Mouse (Mus musculus) brown adipose tissue, adult 24 weeks (tissue): ENCODE results near the gene Gnb3. TPM values are rescaled to one million over a fixed set of nuclear protein-coding genes. Genes with fewer than 3 reads are reported as not detected.
A peak's percentile ranks its signal among the peaks of the same experiment; 100 is the strongest.

ENCODE experiments used
- H3K27ac ChIP-seq: fragments of 200-500 bp; replicated peaks from 2 replicates; pipeline ENCODE4 v1.5.1; 2012; ENCODE audit warnings: low read depth, mild to moderate bottlenecking, low read length
- H3K4me1 ChIP-seq: fragments of 200-500 bp; 2 replicates; pipeline ENCODE4 v1.6.1; 2012; ENCODE audit warnings: low read length, mixed read lengths; ENCODE audit not compliant: control insufficient read depth, insufficient read depth, insufficient read length
- H3K4me3 ChIP-seq: fragments of 200-500 bp; 2 replicates; pipeline ENCODE4 v1.5.1; 2012; ENCODE audit warnings: low read depth, mild to moderate bottlenecking, low read length, moderate library complexity; ENCODE audit not compliant: insufficient read depth
- polyA plus RNA-seq: library from polyadenylated mRNA; stranded (reverse); fragments of >200 nt; gene quantifications from 2 replicates; pipeline ENCODE4 v1.2.4, GENCODE M21; 2012; ENCODE audit not compliant: missing spikeins, insufficient read depth, insufficient read length

Gnb3 gene
- polyA plus RNA-seq, result not detected in 2 replicates

- Histone ChIP-seq H3K4me1 (no peaks in the 10 kb centered on the region), H3K27ac (no peak within 1 kb of the TSS), H3K4me3 (no peak within 1 kb of the TSS)
These were observed at the start of gene Gnb3 for GRCm38 (mm10) chr6:124840241-124841167. Gene Gnb3, minus strand, starts transcription at chr6:124840275.

DNA sequence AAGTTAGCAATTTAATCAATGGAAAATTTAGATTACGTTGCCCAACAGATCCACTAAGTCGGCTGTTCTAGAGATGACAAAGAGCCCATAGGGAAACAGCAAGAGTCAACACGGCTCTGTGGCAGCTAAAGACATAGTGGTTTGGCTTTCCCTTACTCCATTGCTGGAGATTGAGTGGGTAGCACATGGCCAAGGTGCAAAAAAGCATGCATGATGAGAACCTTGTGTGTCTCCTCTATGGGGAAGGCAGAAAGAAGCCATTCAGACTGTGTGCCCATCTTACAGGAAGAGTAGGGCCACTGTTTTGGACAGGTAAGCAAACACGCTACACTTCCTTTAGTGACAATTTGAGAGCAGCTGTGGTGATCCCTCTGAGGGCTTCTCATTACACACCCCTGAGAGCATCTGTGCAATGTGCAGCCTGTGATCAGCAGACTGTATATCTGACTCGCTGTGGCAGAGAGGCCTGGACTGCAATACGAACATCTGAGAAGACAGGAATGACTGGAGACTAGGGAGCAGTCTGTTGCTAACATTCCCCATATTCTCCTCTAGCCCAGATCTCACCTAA is 48.6 kb upstream of the Gnb3 start:
- H3K4me1 ChIP-seq, result no peaks in the 10 kb centered on the region; the same call in 1 of the 2 replicates

DNA sequence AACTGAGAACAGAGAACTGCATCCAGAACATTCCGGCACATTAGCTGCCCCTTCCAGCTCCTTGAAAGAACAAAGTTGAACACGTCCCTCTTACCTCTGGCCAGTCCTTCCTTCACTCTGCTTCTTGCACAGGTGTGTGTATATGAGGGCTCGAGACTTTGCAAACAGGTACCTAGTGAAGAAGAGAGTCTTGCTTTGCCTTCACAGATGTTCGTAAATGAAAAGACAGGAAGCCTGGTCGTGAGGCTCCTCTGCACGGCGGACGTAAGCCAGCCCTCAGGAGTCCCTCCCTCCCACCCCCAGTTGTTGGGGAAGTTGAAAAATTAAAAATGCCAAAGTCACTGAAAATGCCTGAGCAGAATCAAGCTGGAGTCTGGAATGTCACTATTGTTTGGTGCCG is 47.9 kb upstream of the Gnb3 start, which contains the start of gene Cd4:
Gene Cd4 (minus strand): TSS at position 236 of the 400 bp plus-strand sequence.
- Histone ChIP-seq H3K4me3 (no peak within 1 kb of the TSS), H3K4me1 (no peaks in the 10 kb centered on the region; the same call in 1 of the 2 replicates), H3K27ac (no peak within 1 kb of the TSS)

More for the DNA sequence above, 48.6 kb upstream of the Gnb3 start:
- no peak overlapping the region for H3K27ac ChIP-seq
- no peak overlapping the region for H3K4me3 ChIP-seq

- Histone ChIP-seq H3K4me1 (no peaks in the 10 kb centered on the region; the same call in 1 of the 2 replicates), H3K27ac (no peak overlapping the region), H3K4me3 (no peak overlapping the region)
These were observed 45.9 kb upstream of the Gnb3 start for GRCm38 (mm10) chr6:124885956-124886381.

DNA sequence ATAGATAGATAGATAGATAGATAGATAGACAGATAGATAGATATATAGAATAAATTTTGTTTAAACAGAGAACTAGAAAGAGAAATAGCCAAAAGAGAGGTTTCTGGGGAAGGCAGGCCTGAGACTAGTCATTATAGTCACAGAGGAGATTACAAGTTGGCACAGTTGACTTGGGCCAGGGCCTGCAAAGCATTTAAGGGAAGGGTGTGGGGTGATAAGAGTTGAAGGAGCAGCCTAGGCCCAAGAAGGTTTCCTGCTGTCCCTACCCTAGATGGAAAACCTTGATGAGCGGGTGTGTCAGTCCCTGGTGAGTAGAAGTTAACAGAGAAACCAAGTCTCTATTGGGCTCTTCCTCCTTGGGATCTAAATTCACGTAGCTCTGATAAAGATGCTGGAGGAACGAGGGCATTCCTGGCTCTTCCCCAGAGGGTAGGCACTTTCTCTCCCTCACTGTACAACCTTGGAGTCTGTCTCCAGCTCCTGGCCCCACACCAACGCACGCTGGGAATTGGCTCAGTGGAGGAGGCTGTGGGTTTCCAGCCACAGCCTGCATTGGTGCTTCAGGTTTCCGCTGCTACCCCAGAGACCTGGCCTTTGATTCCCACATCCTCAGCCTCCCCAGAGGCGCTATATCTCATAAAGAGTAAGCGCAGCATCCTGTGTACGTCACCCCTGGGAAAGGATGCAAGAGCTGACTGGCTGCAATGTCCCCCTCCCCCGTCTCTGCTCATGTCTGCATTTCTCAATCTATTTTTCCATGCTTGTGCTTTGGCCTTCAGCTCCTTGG is 44.8 kb upstream of the Gnb3 start:
- Histone ChIP-seq H3K4me1 (no peaks in the 10 kb centered on the region; the same call in 1 of the 2 replicates), H3K27ac (0 out of 2 replicates have a peak overlapping the region, but pooled peaks have one; percentile 18), H3K4me3 (no peak overlapping the region)

GRCm38 (mm10) chr6:124883351-124883750 is 43.3 kb upstream of the Gnb3 start:
- no peaks in the 10 kb centered on the region; the same call in 1 of the 2 replicates for H3K4me1 ChIP-seq
- H3K27ac ChIP-seq, result no peak overlapping the region
- H3K4me3 ChIP-seq, result no peak overlapping the region

GRCm38 (mm10) chr6:124881821-124882220 is 41.7 kb upstream of the Gnb3 start:
- H3K4me1 ChIP-seq, result no peaks in the 10 kb centered on the region; the same call in 1 of the 2 replicates
- no peak overlapping the region for H3K4me3 ChIP-seq
- H3K27ac ChIP-seq, result no peak overlapping the region

GRCm38 (mm10) chr6:124879390-124879789 is 39.3 kb upstream of the Gnb3 start:
- Histone ChIP-seq H3K27ac (no peak overlapping the region), H3K4me3 (no peak overlapping the region), H3K4me1 (no peaks in the 10 kb centered on the region)

GRCm38 (mm10) chr6:124874348-124874747 is 34.3 kb upstream of the Gnb3 start:
- H3K27ac ChIP-seq, result no peak overlapping the region
- H3K4me1 ChIP-seq, result no peaks in the 10 kb centered on the region
- H3K4me3 ChIP-seq, result no peak overlapping the region

- Histone ChIP-seq H3K4me1 (no peaks in the 10 kb centered on the region), H3K4me3 (no peak overlapping the region), H3K27ac (no peak overlapping the region)
These were observed 26.5 kb upstream of the Gnb3 start for GRCm38 (mm10) chr6:124866560-124866959.

GRCm38 (mm10) chr6:124865766-124866362 is 25.8 kb upstream of the Gnb3 start:
- Histone ChIP-seq H3K4me3 (no peak overlapping the region), H3K27ac (no peak overlapping the region), H3K4me1 (no peaks in the 10 kb centered on the region)

DNA sequence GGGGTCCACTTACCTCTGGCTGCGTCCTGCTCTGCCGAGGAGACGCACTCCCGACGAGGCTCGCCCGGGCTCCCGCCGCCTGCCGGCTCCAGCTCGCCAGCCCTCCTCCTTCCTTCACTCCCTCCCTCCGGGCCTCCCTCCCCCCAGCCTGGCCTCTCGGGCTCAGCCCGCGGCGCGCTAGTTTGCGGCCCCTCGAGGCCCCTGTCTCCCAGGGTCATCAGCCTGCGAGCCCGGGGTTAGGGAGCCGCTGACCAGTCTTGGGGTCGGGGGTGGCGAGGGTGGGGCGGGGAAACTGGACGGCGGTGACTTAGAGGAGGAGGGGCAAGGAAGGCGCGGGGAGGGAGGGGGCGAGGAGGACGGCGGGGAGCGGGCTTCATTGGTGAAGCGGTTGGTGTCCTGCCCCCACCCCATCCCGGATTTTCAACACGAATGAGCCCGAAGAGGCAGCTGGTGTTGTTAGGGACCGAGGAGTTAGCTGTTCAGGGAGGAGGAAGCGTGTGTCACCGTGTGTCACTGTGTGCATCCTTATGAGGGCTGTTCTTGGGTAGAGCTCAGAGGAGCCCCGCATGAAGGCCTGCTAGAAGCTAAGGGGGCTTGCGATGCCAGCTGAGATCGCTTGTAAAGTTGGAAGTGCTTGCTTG is 23.7 kb upstream of the Gnb3 start, which contains the start of gene Gpr162:
Gene Gpr162 (minus strand): TSS at position 326 of the 641 bp plus-strand sequence.
- peak within 1 kb of the TSS; percentile 37; the same call in 1 of the 2 replicates for H3K4me3 ChIP-seq
- no peaks in the 10 kb centered on the region for H3K4me1 ChIP-seq
- H3K27ac ChIP-seq, result no peak within 1 kb of the TSS

DNA sequence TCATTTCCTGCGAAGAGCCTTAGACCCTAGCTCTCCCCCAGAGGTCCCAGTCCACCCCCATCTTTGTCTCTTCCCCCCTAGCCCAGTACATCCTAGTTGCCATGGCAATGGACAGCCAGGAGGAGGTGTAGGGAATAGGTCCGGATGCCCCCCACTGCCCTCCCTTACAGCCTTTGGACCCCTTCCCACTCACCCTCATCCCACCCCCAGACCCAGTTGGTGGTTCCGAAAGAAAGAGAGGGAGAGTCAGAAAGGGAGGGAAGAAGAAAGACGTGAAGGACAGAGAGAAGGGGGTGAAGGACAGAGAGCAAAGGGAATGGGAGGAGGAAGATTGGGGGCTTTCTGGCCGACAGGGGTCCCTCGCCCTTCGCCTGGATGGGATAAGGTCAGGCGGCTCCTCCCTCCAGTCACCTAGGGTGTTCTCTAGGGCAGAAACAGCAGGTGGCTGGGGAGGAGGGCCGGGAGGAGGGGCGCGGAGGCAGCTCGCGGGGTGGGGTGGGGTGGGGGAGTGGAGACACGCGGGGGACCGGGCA is 23.1 kb upstream of the Gnb3 start:
- Histone ChIP-seq H3K4me3 (0 out of 2 replicates have a peak overlapping the region, but pooled peaks have one; percentile 18), H3K27ac (no peak overlapping the region), H3K4me1 (no peaks in the 10 kb centered on the region)
